Mouse (Mus musculus) forebrain, postnatal 0 days (tissue): ENCODE data around the gene Asf1b. TPM values are rescaled to one million over a fixed set of nuclear protein-coding genes. Genes with fewer than 3 reads are reported as not detected.

Source experiments
- ATAC-seq: fragments of 200-750 bp; cut with Nextera tagmentation; 2 replicates; pipeline ENCODE4 v1.8.0; 2017; ENCODE audit warnings: mild to moderate bottlenecking, moderate library complexity
- DNase-seq: peaks from one replicate; pipeline ENCODE4 v3.0.0-alpha.2; 2015
- H3K27ac ChIP-seq: fragments of 300-500 bp; sonication (generic); 2 replicates; pipeline ENCODE4 v1.5.1; 2014; ENCODE audit warnings: low read depth, mild to moderate bottlenecking, antibody characterized with exemption, low read length, moderate library complexity, mixed read lengths
- H3K27me3 ChIP-seq: fragments of 300-500 bp; sonication (generic); 2 replicates; pipeline ENCODE4 v1.6.1; 2014; ENCODE audit warnings: mild to moderate bottlenecking, low read length, mixed read lengths; ENCODE audit not compliant: insufficient read depth
- H3K36me3 ChIP-seq: fragments of 300-500 bp; sonication (generic); 2 replicates; pipeline ENCODE4 v1.6.1; 2014; ENCODE audit warnings: mild to moderate bottlenecking, moderate library complexity; ENCODE audit not compliant: insufficient read depth
- H3K4me1 ChIP-seq: fragments of 300-500 bp; sonication (generic); 2 replicates; pipeline ENCODE4 v1.6.1; 2014; ENCODE audit warnings: antibody characterized with exemption; ENCODE audit not compliant: insufficient read depth
- H3K4me2 ChIP-seq: fragments of 300-500 bp; sonication (generic); 2 replicates; pipeline ENCODE4 v1.6.1; 2014; ENCODE audit warnings: low read depth, mild to moderate bottlenecking, moderate library complexity
- H3K4me3 ChIP-seq: fragments of 300-500 bp; sonication (generic); 2 replicates; pipeline ENCODE4 v1.5.1; 2014; ENCODE audit warnings: low read depth, low read length, mixed read lengths
- H3K9ac ChIP-seq: fragments of 300-500 bp; sonication (generic); 2 replicates; pipeline ENCODE4 v1.6.1; 2014; ENCODE audit warnings: mild to moderate bottlenecking
- H3K9me3 ChIP-seq: fragments of 300-500 bp; sonication (generic); 2 replicates; pipeline ENCODE4 v1.6.1; 2016; ENCODE audit warnings: low read length
- CTCF ChIP-seq: sonication (generic); IDR thresholded peaks from 2 replicates; pipeline ENCODE4 v1.5.1; 2016; ENCODE audit warnings: antibody characterized with exemption, control low read depth, low read depth
- WGBS: fragments of 180-500 bp; shearing (Covaris S2); extraction: QIAGEN DNeasy Blood & Tissue Kit; methylation state at CpG from one replicate; pipeline ENCODE4 v1.1.7; 2014; 5-methylcytosine and 5-hydroxymethylcytosine counted together
- polyA plus RNA-seq: library from polyadenylated mRNA; unstranded; fragments of >200 nt; fragmentation: Nextera tagmentation; extraction: Ambion mirVana; gene quantifications from 2 replicates; pipeline ENCODE4 v1.2.1, GENCODE M21; 2015
- total RNA-seq: library from RNA; depleted of rRNA; stranded (reverse); fragments of >200 nt; gene quantifications from 2 replicates; pipeline ENCODE4 v1.2.3, GENCODE M21; 2014

Asf1b gene
- total and polyA plus RNA-seq, 2 experiments from 2014 or later, result 5.0 to 5.1 TPM

- H3K4me3 ChIP-seq, result peak within 1 kb of the TSS; percentile 97
- TF ChIP-seq CTCF, result no peak
- WGBS, result under 1% methylated on average over 72 of the region's 94 CpGs
Observed at GRCm38 (mm10) chr8:83972150-83973120, 17.1 kb downstream of the Asf1b start, which contains the start of gene Prkaca. TSS of gene Prkaca (plus strand) at chr8:83972993.

GRCm38 (mm10) chr8:83973161-83974031, 18.1 kb downstream of the Asf1b start:
- no peak for TF ChIP-seq CTCF
- peak overlapping the region; percentile 96 for H3K4me2 ChIP-seq
- H3K36me3 ChIP-seq, result no peaks in the 10 kb centered on the region; the same call in 1 of the 2 replicates
- H3K9me3 ChIP-seq, result no peaks in the 10 kb centered on the region
- peak overlapping the region; percentile 75 for H3K27ac ChIP-seq
- WGBS, result 3% methylated on average over 34 of the region's 37 CpGs
- H3K9ac ChIP-seq, result peak overlapping the region; percentile 88
- peak overlapping the region; percentile 97 for H3K4me3 ChIP-seq
- peaks cover 16% of the 10 kb centered on the region for H3K4me1 ChIP-seq
- ATAC-seq, result peak; percentile 12; the same call in 1 of the 2 replicates
- peak; percentile 20 for DNase-seq
- no peaks in the 10 kb centered on the region for H3K27me3 ChIP-seq

More at GRCm38 (mm10) chr8:83972150-83973120, 17.1 kb downstream of the Asf1b start, which contains the start of gene Prkaca:
- H3K4me2 ChIP-seq, result peak within 1 kb of the TSS; percentile 96
- H3K9ac ChIP-seq, result peak within 1 kb of the TSS; percentile 88
- H3K27ac ChIP-seq, result peak within 1 kb of the TSS; percentile 75
- no peaks in the 10 kb centered on the region for H3K27me3 ChIP-seq
- ATAC-seq (peak; percentile 99), DNase-seq (peak; percentile 99)
- peaks cover 11% of the 10 kb centered on the region for H3K4me1 ChIP-seq
- no peaks in the 10 kb centered on the region; the same call in 1 of the 2 replicates for H3K36me3 ChIP-seq
- H3K9me3 ChIP-seq, result no peaks in the 10 kb centered on the region

GRCm38 (mm10) chr8:83974521-83974920, 19.2 kb downstream of the Asf1b start:
- WGBS, result 81% methylated on average over 4 of the region's 4 CpGs

GRCm38 (mm10) chr8:83976101-83976630, 20.9 kb downstream of the Asf1b start:
- 84% methylated on average over 4 of the region's 4 CpGs for WGBS
- Histone ChIP-seq H3K4me3 (no peak overlapping the region), H3K36me3 (peaks cover 6% of the 10 kb centered on the region), H3K9me3 (no peaks in the 10 kb centered on the region), H3K9ac (no peak overlapping the region), H3K27ac (no peak overlapping the region), H3K4me2 (no peak overlapping the region), H3K4me1 (peaks cover 16% of the 10 kb centered on the region), H3K27me3 (no peaks in the 10 kb centered on the region)
- ATAC-seq (no peak), DNase-seq (no peak)
- peak; percentile 28; the same call in 1 of the 2 replicates for TF ChIP-seq CTCF

More at GRCm38 (mm10) chr8:83974521-83974920, 19.2 kb downstream of the Asf1b start:
- Histone ChIP-seq H3K27me3 (no peaks in the 10 kb centered on the region), H3K27ac (no peak overlapping the region), H3K4me3 (no peak overlapping the region), H3K9me3 (no peaks in the 10 kb centered on the region), H3K4me1 (peaks cover 16% of the 10 kb centered on the region), H3K36me3 (no peaks in the 10 kb centered on the region; the same call in 1 of the 2 replicates), H3K9ac (no peak overlapping the region), H3K4me2 (peak overlapping the region; percentile 96)
- ATAC-seq (no peak), DNase-seq (no peak)
- TF ChIP-seq CTCF, result no peak

GRCm38 (mm10) chr8:83976779-83977350, 21.6 kb downstream of the Asf1b start:
- peaks cover 13% of the 10 kb centered on the region for H3K4me1 ChIP-seq
- no peaks in the 10 kb centered on the region for H3K27me3 ChIP-seq
- ATAC-seq (no peak), DNase-seq (no peak)
- H3K9ac ChIP-seq, result no peak overlapping the region
- H3K9me3 ChIP-seq, result no peaks in the 10 kb centered on the region
- H3K4me2 ChIP-seq, result no peak overlapping the region
- no peak overlapping the region for H3K4me3 ChIP-seq
- 0 out of 2 replicates have a peak, but pooled peaks have one; percentile 16 for TF ChIP-seq CTCF
- WGBS, result 87% methylated on average over 5 of the region's 5 CpGs
- H3K27ac ChIP-seq, result no peak overlapping the region
- peaks cover 13% of the 10 kb centered on the region for H3K36me3 ChIP-seq

- Histone ChIP-seq H3K4me3 (no peak overlapping the region), H3K27me3 (no peaks in the 10 kb centered on the region), H3K9ac (no peak overlapping the region), H3K4me1 (peaks cover 10% of the 10 kb centered on the region), H3K9me3 (no peaks in the 10 kb centered on the region), H3K36me3 (peaks cover 21% of the 10 kb centered on the region), H3K27ac (no peak overlapping the region; the same call in 1 of the 2 replicates), H3K4me2 (no peak overlapping the region)
- WGBS, result 50% methylated on average over 6 of the region's 6 CpGs
- DNase-seq, result no peak
- no peak for TF ChIP-seq CTCF
- ATAC-seq, result no peak
Observed at GRCm38 (mm10) chr8:83977646-83978045, 22.3 kb downstream of the Asf1b start.
